Comparison of ENCODE assay signal across 10 mouse cellular contexts in genomic region chr11:96526137-96526621, GRCm38 (mm10).
DNase-seq lines count a peak whose midpoint lies in the region; ATAC-seq lines count a peak whose summit lies in the region.
"Had no signal": no experiment of that assay in that cellular context is flagged by ENCODE, and none has a peak within 500 bp of the region (broad histone marks: within the 10 kb centered on the region; RNA-seq: fewer than 3 reads in every experiment).

No protein-coding gene starts in this region.

- WGBS in hindbrain, embryonic 13.5 days = 47% methylated on average over 16 of the region's 16 CpGs
- WGBS in neural tube, embryonic 14.5 days = 29% methylated on average over 16 of the region's 16 CpGs

- peaks cover 16% of the 10 kb centered on the region for H3K4me1 ChIP-seq in hindbrain, embryonic 13.5 days (replicated peaks)
- peaks cover 11% of the 10 kb centered on the region; the same call in 1 of the 2 replicates for H3K4me1 ChIP-seq in neural tube, embryonic 14.5 days (ENCODE audit: control insufficient read depth, insufficient read depth, low read length)
- H3K4me1 ChIP-seq: heart, embryonic 13.5 days had no signal

- intact Hi-C loops in left cerebral cortex, postnatal 25 days (cut with DNase I) = no loop called here

- 0 out of 2 replicates have a peak, but pooled peaks have one; percentile 52 for ATAC-seq in hindbrain, embryonic 13.5 days (ENCODE audit: low FRiP score)
- 0 out of 2 replicates have a peak, but pooled peaks have one; percentile 31 for ATAC-seq in neural tube, embryonic 14.5 days (ENCODE audit: low read depth)

- H3K9ac ChIP-seq in hindbrain, embryonic 13.5 days = no peak overlapping the region
- 0 out of 2 replicates have a peak overlapping the region, but pooled peaks have one; percentile 21 for H3K9ac ChIP-seq in neural tube, embryonic 14.5 days (replicated peaks; ENCODE audit: low read depth, low read length)
- H3K9ac ChIP-seq: heart, embryonic 13.5 days had no signal

- peak overlapping the region; percentile 42 for H3K4me2 ChIP-seq in hindbrain, embryonic 13.5 days
- peak overlapping the region; percentile 38 for H3K4me2 ChIP-seq in neural tube, embryonic 14.5 days (ENCODE audit: low read depth, low read length)
- H3K4me2 ChIP-seq: heart, embryonic 13.5 days had no signal

- H3K4me3 ChIP-seq in hindbrain, embryonic 13.5 days = peak overlapping the region; percentile 9; the same call in 1 of the 2 replicates
- H3K4me3 ChIP-seq in neural tube, embryonic 14.5 days (ENCODE audit: low read depth, low read length) = peak overlapping the region; percentile 15; the same call in 1 of the 2 replicates
- H3K4me3 ChIP-seq: heart, embryonic 13.5 days had no signal

- DNase-seq in adrenal gland, adult (ENCODE audit: inconsistent age in 2 of 2, low spot score in 1 of 2) = peak; percentile 40 to 80
- DNase-seq in adrenal gland, adult 18-20 months (ENCODE audit: low spot score in 2 of 2) = no peak
- DNase-seq in kidney, postnatal 10 days = peak; percentile 63
- DNase-seq in kidney, postnatal 36 days = no peak
- no peak for DNase-seq in right cerebral cortex, postnatal 14 days
- no peak for DNase-seq in left cerebral cortex, postnatal 25 days (ENCODE audit: low spot score in 2 of 2)
- DNase-seq: cerebellum, adult 2 months had no signal

- H3K36me3 ChIP-seq in hindbrain, embryonic 13.5 days = no peaks in the 10 kb centered on the region
- H3K36me3 ChIP-seq in neural tube, embryonic 14.5 days (ENCODE audit: control insufficient read depth, insufficient read depth, low read length) = no peaks in the 10 kb centered on the region
- H3K36me3 ChIP-seq: heart, embryonic 13.5 days had no signal

- no peaks in the 10 kb centered on the region for H3K27me3 ChIP-seq in hindbrain, embryonic 13.5 days
- no peaks in the 10 kb centered on the region for H3K27me3 ChIP-seq in neural tube, embryonic 14.5 days (ENCODE audit: control insufficient read depth, insufficient read depth, low read length)

- H3K9me3 ChIP-seq in hindbrain, embryonic 13.5 days = no peaks in the 10 kb centered on the region
- H3K9me3 ChIP-seq in neural tube, embryonic 14.5 days (ENCODE audit: control insufficient read depth, low read length) = no peaks in the 10 kb centered on the region

- peak overlapping the region; percentile 79 for H3K27ac ChIP-seq in hindbrain, embryonic 13.5 days
- H3K27ac ChIP-seq in neural tube, embryonic 14.5 days (ENCODE audit: low read depth, low read length) = peak overlapping the region; percentile 72
- H3K27ac ChIP-seq: heart, embryonic 13.5 days had no signal

Comparison
In these comparisons a context has a peak if more than half of its experiments do, and no peak if none do; other contexts are left out.
1. DNase-seq: peak in adrenal gland, adult (2 of 2) and kidney, postnatal 10 days (single experiment); none in adrenal gland, adult 18-20 months (0 of 2), kidney, postnatal 36 days (0 of 2), right cerebral cortex, postnatal 14 days (single experiment) and left cerebral cortex, postnatal 25 days (0 of 2).